Mouse (Mus musculus): ENCODE data around the gene Slc29a4. TPM values are rescaled to one million over a fixed set of nuclear protein-coding genes. Genes with fewer than 3 reads are reported as not detected.

Slc29a4 gene
- polyA plus RNA-seq (2015; fragmentation: Nextera tagmentation; extraction: Ambion mirVana) = 61.9 and 70.6 TPM in 2 replicates

- no peak within 1 kb of the TSS for H3K4me3 ChIP-seq (replicated peaks)
- H3K4me2 ChIP-seq (replicated peaks) = no peak within 1 kb of the TSS
- WGBS = 69% methylated on average over 14 of the region's 14 CpGs
- H3K4me1 ChIP-seq (replicated peaks) = peaks cover 33% of the 10 kb centered on the region
- H3K27me3 ChIP-seq = no peaks in the 10 kb centered on the region; the same call in 1 of the 2 replicates
- H3K9me3 ChIP-seq = no peaks in the 10 kb centered on the region
- H3K9ac ChIP-seq (replicated peaks) = no peak within 1 kb of the TSS
- H3K36me3 ChIP-seq = no peaks in the 10 kb centered on the region
- no peak for ATAC-seq
- H3K27ac ChIP-seq = peak within 1 kb of the TSS; percentile 49
These were observed at the start of gene Slc29a4 for GRCm38 (mm10) chr5:142692248-142692647. TSS of gene Slc29a4 (plus strand) at chr5:142692512.

- H3K9me3 ChIP-seq = no peaks in the 10 kb centered on the region
- H3K4me1 ChIP-seq (replicated peaks) = peaks cover 35% of the 10 kb centered on the region
- H3K4me2 ChIP-seq (replicated peaks) = no peak overlapping the region
- WGBS = 73% methylated on average over 7 of the region's 7 CpGs
- H3K36me3 ChIP-seq = peaks cover 15% of the 10 kb centered on the region
- H3K27ac ChIP-seq = no peak overlapping the region
- H3K27me3 ChIP-seq = no peaks in the 10 kb centered on the region
- no peak overlapping the region for H3K4me3 ChIP-seq (replicated peaks)
- no peak for ATAC-seq
- no peak overlapping the region for H3K9ac ChIP-seq (replicated peaks)
These were observed 44.1 kb upstream of the Slc29a4 start for GRCm38 (mm10) chr5:142648162-142648561.

GRCm38 (mm10) chr5:142649460-142650050 is 42.8 kb upstream of the Slc29a4 start:
- 96% methylated on average over 4 of the region's 4 CpGs for WGBS
- H3K4me2 ChIP-seq (replicated peaks) = no peak overlapping the region
- peak overlapping the region; percentile 58 for H3K27ac ChIP-seq
- H3K9ac ChIP-seq (replicated peaks) = no peak overlapping the region
- H3K4me1 ChIP-seq (replicated peaks) = peaks cover 35% of the 10 kb centered on the region
- H3K4me3 ChIP-seq (replicated peaks) = no peak overlapping the region
- H3K36me3 ChIP-seq = peaks cover 14% of the 10 kb centered on the region
- H3K27me3 ChIP-seq = no peaks in the 10 kb centered on the region
- no peak for ATAC-seq
- no peaks in the 10 kb centered on the region for H3K9me3 ChIP-seq

GRCm38 (mm10) chr5:142650390-142650789 is 41.9 kb upstream of the Slc29a4 start:
- Histone ChIP-seq H3K4me2 (replicated peaks) (no peak overlapping the region), H3K27ac (peak overlapping the region; percentile 58), H3K27me3 (no peaks in the 10 kb centered on the region), H3K4me1 (replicated peaks) (peaks cover 35% of the 10 kb centered on the region), H3K9me3 (no peaks in the 10 kb centered on the region), H3K4me3 (replicated peaks) (no peak overlapping the region), H3K9ac (replicated peaks) (no peak overlapping the region), H3K36me3 (peaks cover 12% of the 10 kb centered on the region)
- ATAC-seq = no peak
- 33% methylated on average over 3 of the region's 3 CpGs for WGBS

GRCm38 (mm10) chr5:142650794-142651497 is 41.4 kb upstream of the Slc29a4 start:
- H3K9ac ChIP-seq (replicated peaks) = no peak overlapping the region
- H3K4me2 ChIP-seq (replicated peaks) = no peak overlapping the region
- no peak overlapping the region for H3K4me3 ChIP-seq (replicated peaks)
- peaks cover 35% of the 10 kb centered on the region for H3K4me1 ChIP-seq (replicated peaks)
- peak; percentile 45; the same call in 1 of the 2 replicates for ATAC-seq
- H3K9me3 ChIP-seq = no peaks in the 10 kb centered on the region
- WGBS = 80% methylated on average over 6 of the region's 6 CpGs
- no peaks in the 10 kb centered on the region for H3K27me3 ChIP-seq
- H3K27ac ChIP-seq = peak overlapping the region; percentile 58
- H3K36me3 ChIP-seq = peaks cover 17% of the 10 kb centered on the region

GRCm38 (mm10) chr5:142652266-142652665 is 40.0 kb upstream of the Slc29a4 start:
- H3K27ac ChIP-seq = no peak overlapping the region
- no peaks in the 10 kb centered on the region for H3K9me3 ChIP-seq
- WGBS = 85% methylated on average over 4 of the region's 4 CpGs
- H3K4me1 ChIP-seq (replicated peaks) = peaks cover 35% of the 10 kb centered on the region
- ATAC-seq = no peak
- H3K4me3 ChIP-seq (replicated peaks) = no peak overlapping the region
- H3K36me3 ChIP-seq = peaks cover 25% of the 10 kb centered on the region
- no peak overlapping the region for H3K4me2 ChIP-seq (replicated peaks)
- H3K9ac ChIP-seq (replicated peaks) = no peak overlapping the region
- H3K27me3 ChIP-seq = no peaks in the 10 kb centered on the region

- H3K27ac ChIP-seq = no peak overlapping the region
- ATAC-seq = no peak
- no peaks in the 10 kb centered on the region for H3K9me3 ChIP-seq
- H3K4me1 ChIP-seq (replicated peaks) = no peaks in the 10 kb centered on the region
- WGBS = 84% methylated on average over 7 of the region's 7 CpGs
- H3K27me3 ChIP-seq = no peaks in the 10 kb centered on the region
- no peak overlapping the region for H3K9ac ChIP-seq (replicated peaks)
- H3K4me2 ChIP-seq (replicated peaks) = no peak overlapping the region
- H3K36me3 ChIP-seq = peaks cover 98% of the 10 kb centered on the region
- H3K4me3 ChIP-seq (replicated peaks) = no peak overlapping the region
These were observed 31.5 kb upstream of the Slc29a4 start for GRCm38 (mm10) chr5:142660656-142661434.

GRCm38 (mm10) chr5:142667921-142668320 is 24.4 kb upstream of the Slc29a4 start:
- H3K9me3 ChIP-seq = no peaks in the 10 kb centered on the region
- no peak overlapping the region for H3K4me2 ChIP-seq (replicated peaks)
- H3K27ac ChIP-seq = no peak overlapping the region
- H3K4me1 ChIP-seq (replicated peaks) = peaks cover under 1% of the 10 kb centered on the region; the same call in 1 of the 2 replicates
- peaks cover 77% of the 10 kb centered on the region for H3K36me3 ChIP-seq
- H3K9ac ChIP-seq (replicated peaks) = no peak overlapping the region
- WGBS = 34% methylated on average over 3 of the region's 3 CpGs
- H3K4me3 ChIP-seq (replicated peaks) = no peak overlapping the region
- no peak for ATAC-seq
- H3K27me3 ChIP-seq = no peaks in the 10 kb centered on the region

- Histone ChIP-seq H3K27me3 (no peaks in the 10 kb centered on the region), H3K36me3 (peaks cover 70% of the 10 kb centered on the region), H3K9ac (replicated peaks) (no peak overlapping the region), H3K4me1 (replicated peaks) (peaks cover 4% of the 10 kb centered on the region; the same call in 1 of the 2 replicates), H3K27ac (no peak overlapping the region), H3K4me3 (replicated peaks) (no peak overlapping the region), H3K9me3 (no peaks in the 10 kb centered on the region), H3K4me2 (replicated peaks) (no peak overlapping the region)
- 90% methylated on average over 11 of the region's 11 CpGs for WGBS
- ATAC-seq = no peak
These were observed 23.6 kb upstream of the Slc29a4 start for GRCm38 (mm10) chr5:142668556-142669263.

- Histone ChIP-seq H3K36me3 (peaks cover 60% of the 10 kb centered on the region), H3K4me2 (replicated peaks) (no peak overlapping the region), H3K9ac (replicated peaks) (no peak overlapping the region), H3K4me3 (replicated peaks) (no peak overlapping the region), H3K27me3 (no peaks in the 10 kb centered on the region), H3K4me1 (replicated peaks) (peaks cover 4% of the 10 kb centered on the region; the same call in 1 of the 2 replicates), H3K9me3 (no peaks in the 10 kb centered on the region), H3K27ac (no peak overlapping the region)
- ATAC-seq = no peak
- 89% methylated on average over 7 of the region's 7 CpGs for WGBS
These were observed 22.6 kb upstream of the Slc29a4 start for GRCm38 (mm10) chr5:142669726-142670125.

GRCm38 (mm10) chr5:142673082-142673481 is 19.2 kb upstream of the Slc29a4 start:
- H3K4me2 ChIP-seq (replicated peaks) = no peak overlapping the region
- WGBS = 19% methylated on average over 5 of the region's 5 CpGs
- no peak overlapping the region for H3K4me3 ChIP-seq (replicated peaks)
- H3K36me3 ChIP-seq = peaks cover 27% of the 10 kb centered on the region
- no peaks in the 10 kb centered on the region for H3K27me3 ChIP-seq
- 0 out of 2 replicates have a peak overlapping the region, but pooled peaks have one; percentile 20 for H3K9ac ChIP-seq (replicated peaks)
- H3K27ac ChIP-seq = no peak overlapping the region
- H3K4me1 ChIP-seq (replicated peaks) = peaks cover 4% of the 10 kb centered on the region; the same call in 1 of the 2 replicates
- no peaks in the 10 kb centered on the region for H3K9me3 ChIP-seq
- peak; percentile 88 for ATAC-seq

Data from midbrain, embryonic 13.5 days (tissue).